Mouse (Mus musculus) spleen, adult 2 months (tissue): ENCODE measurements around the gene Hlcs. TPM values are rescaled to one million over a fixed set of nuclear protein-coding genes. Genes with fewer than 3 reads are reported as not detected.
A peak's percentile ranks its signal among the peaks of the same experiment; 100 is the strongest.

Experiments used
- DNase-seq, 2 experiments: peaks; one replicate each; pipeline versions ENCODE4 v3.0.0 to v3.0.0-alpha.2; 2012 to 2021; ENCODE audit warnings: low spot score in 2 of 2, low read depth in 1 of 2
- H3K27ac ChIP-seq: fragments of 200-500 bp; 2 replicates; pipeline ENCODE4 v1.5.1; 2012; ENCODE audit warnings: low read length, inconsistent platforms; ENCODE audit not compliant: insufficient read depth
- H3K27me3 ChIP-seq: fragments of 200-500 bp; 2 replicates; pipeline ENCODE4 v1.6.1; 2012; ENCODE audit warnings: mild to moderate bottlenecking, moderate library complexity, low read length, inconsistent platforms; ENCODE audit not compliant: control insufficient read depth, insufficient read depth
- H3K36me3 ChIP-seq: fragments of 200-500 bp; 2 replicates; pipeline ENCODE4 v1.6.1; 2012; ENCODE audit warnings: mild to moderate bottlenecking, low read length, inconsistent platforms; ENCODE audit not compliant: control insufficient read depth, insufficient read depth
- H3K4me1 ChIP-seq: fragments of 200-500 bp; 2 replicates; pipeline ENCODE4 v1.6.1; 2011; ENCODE audit warnings: inconsistent platforms; ENCODE audit not compliant: control insufficient read depth, insufficient read depth, insufficient read length
- H3K4me3 ChIP-seq: fragments of 200-500 bp; 2 replicates; pipeline ENCODE4 v1.5.1; 2011; ENCODE audit warnings: mild to moderate bottlenecking, inconsistent platforms; ENCODE audit not compliant: insufficient read depth, insufficient read length; ENCODE audit errors: extremely low read depth
- CTCF ChIP-seq: fragments of 200-500 bp; IDR thresholded peaks from 2 replicates; pipeline ENCODE4 v1.5.1; 2011; ENCODE audit warnings: mild to moderate bottlenecking, inconsistent platforms; ENCODE audit not compliant: insufficient read depth, insufficient read length, insufficient replicate concordance; ENCODE audit errors: extremely low read depth
- POLR2A ChIP-seq: fragments of 200-500 bp; IDR thresholded peaks from 2 replicates; pipeline ENCODE4 v1.6.1; 2011; ENCODE audit warnings: low read depth, low read length, inconsistent platforms
- WGBS: fragments of 180-500 bp; shearing (Covaris S2); methylation state at CpG from one replicate; pipeline ENCODE4 v1.1.7; 2018; 5-methylcytosine and 5-hydroxymethylcytosine counted together
- polyA plus RNA-seq: library from polyadenylated mRNA; depleted of rRNA; stranded (reverse); fragments of >200 nt; gene quantifications from 2 replicates; pipeline ENCODE4 v1.2.3, GENCODE M21; 2012

Hlcs gene
- polyA plus RNA-seq, 1 experiment = 9.7 TPM

GRCm38 (mm10) chr16:94264611-94265010, 48.8 kb downstream of the Hlcs start:
- Histone ChIP-seq H3K27me3 (no peaks in the 10 kb centered on the region), H3K4me3 (no peak overlapping the region), H3K4me1 (no peaks in the 10 kb centered on the region), H3K27ac (no peak overlapping the region), H3K36me3 (0 out of 2 replicates have a peak, but pooled peaks cover 2% of the 10 kb centered on the region)
- DNase-seq = no peak
- WGBS = 90% methylated on average over 6 of the region's 6 CpGs
- TF ChIP-seq CTCF (no peak), POLR2A (no peak)

GRCm38 (mm10) chr16:94262501-94262900, 50.9 kb downstream of the Hlcs start:
- TF ChIP-seq CTCF (no peak), POLR2A (no peak)
- WGBS = 88% methylated on average over 19 of the region's 19 CpGs
- no peaks in the 10 kb centered on the region for H3K4me1 ChIP-seq
- no peak overlapping the region for H3K27ac ChIP-seq
- no peaks in the 10 kb centered on the region for H3K27me3 ChIP-seq
- H3K36me3 ChIP-seq = 0 out of 2 replicates have a peak, but pooled peaks cover 2% of the 10 kb centered on the region
- no peak overlapping the region for H3K4me3 ChIP-seq
- no peak for DNase-seq

- TF ChIP-seq CTCF = no peak
- TF ChIP-seq POLR2A = no peak
- H3K27ac ChIP-seq = no peak overlapping the region
- H3K4me1 ChIP-seq = no peaks in the 10 kb centered on the region
- no peaks in the 10 kb centered on the region for H3K27me3 ChIP-seq
- DNase-seq = no peak
- no peak overlapping the region for H3K4me3 ChIP-seq
- WGBS = 94% methylated on average over 19 of the region's 19 CpGs
- no peaks in the 10 kb centered on the region for H3K36me3 ChIP-seq
Measured at GRCm38 (mm10) chr16:94260938-94261630, 52.3 kb downstream of the Hlcs start.

- peak; percentile 59 to 74 for DNase-seq
Measured at GRCm38 (mm10) chr16:94258366-94259310, 54.7 kb downstream of the Hlcs start.

GRCm38 (mm10) chr16:94255592-94255991, 57.8 kb downstream of the Hlcs start:
- H3K4me3 ChIP-seq = no peak overlapping the region
- WGBS = 92% methylated on average over 4 of the region's 4 CpGs
- no peaks in the 10 kb centered on the region for H3K27me3 ChIP-seq
- no peak for DNase-seq
- H3K36me3 ChIP-seq = no peaks in the 10 kb centered on the region
- no peak overlapping the region for H3K27ac ChIP-seq
- no peak for TF ChIP-seq CTCF
- no peak for TF ChIP-seq POLR2A
- no peaks in the 10 kb centered on the region for H3K4me1 ChIP-seq

More at GRCm38 (mm10) chr16:94258366-94259310, 54.7 kb downstream of the Hlcs start:
- H3K4me1 ChIP-seq = no peaks in the 10 kb centered on the region
- no peak overlapping the region for H3K27ac ChIP-seq
- WGBS = 66% methylated on average over 14 of the region's 14 CpGs
- H3K4me3 ChIP-seq = no peak overlapping the region
- H3K36me3 ChIP-seq = no peaks in the 10 kb centered on the region
- H3K27me3 ChIP-seq = no peaks in the 10 kb centered on the region
- TF ChIP-seq CTCF (peak; percentile 83; the same call in 1 of the 2 replicates), POLR2A (no peak)

GRCm38 (mm10) chr16:94255035-94255434, 58.3 kb downstream of the Hlcs start:
- H3K27me3 ChIP-seq = no peaks in the 10 kb centered on the region
- WGBS = 94% methylated on average over 6 of the region's 6 CpGs
- no peak overlapping the region for H3K4me3 ChIP-seq
- no peak for DNase-seq
- no peaks in the 10 kb centered on the region for H3K4me1 ChIP-seq
- H3K27ac ChIP-seq = peak overlapping the region; percentile 47
- TF ChIP-seq CTCF (no peak), POLR2A (no peak)
- H3K36me3 ChIP-seq = no peaks in the 10 kb centered on the region
